ENCODE assay signal across 16 mouse cellular contexts in genomic region chr11:20280982-20281381, GRCm38 (mm10). TPM values are rescaled to one million over a fixed set of nuclear protein-coding genes. Genes with fewer than 3 reads are reported as not detected.
DNase-seq lines count a peak whose midpoint lies in the region; ATAC-seq and TF ChIP-seq lines count a peak whose summit lies in the region.
"Had no signal": no experiment of that assay in that cellular context is flagged by ENCODE, and none has a peak within 500 bp of the region (broad histone marks: within the 10 kb centered on the region; RNA-seq: fewer than 3 reads in every experiment).

No protein-coding gene starts in this region.

- no peak overlapping the region for H3K9ac ChIP-seq in kidney, embryonic 14.5 days (ENCODE audit: low read depth, low read length)
- no peak overlapping the region for H3K9ac ChIP-seq in forebrain, embryonic 12.5 days
- H3K9ac ChIP-seq: heart, embryonic 13.5 days; midbrain, embryonic 12.5 days had no signal

- no peak for TF ChIP-seq CTCF in kidney, adult 2 months (conservative IDR thresholded peaks at IDR 0.05; ENCODE audit: insufficient read depth, insufficient read length, low read depth, low read length)

- DNase-seq in kidney, adult 2 months = peak; percentile 15
- peak; percentile 39 for DNase-seq in MEL-GATA-1-ER (ENCODE audit: extremely low read depth, low read depth)
- peak; percentile 20 for DNase-seq in adrenal gland, postnatal 25 days
- peak; percentile 45 for DNase-seq in lung, postnatal 10 days
- DNase-seq in cerebellum, postnatal 4 days (ENCODE audit: low spot score in 2 of 2) = no peak
- no peak for DNase-seq in neural tube, embryonic 10.5 days (ENCODE audit: extremely low spot score, low spot score)
- DNase-seq: gastrocnemius, postnatal 14 days; liver had no signal

- 68% methylated on average over 5 of the region's 5 CpGs for WGBS in kidney, adult 2 months
- 68% methylated on average over 5 of the region's 5 CpGs for WGBS in kidney, embryonic 14.5 days
- WGBS in forebrain, embryonic 12.5 days = 86% methylated on average over 5 of the region's 5 CpGs

- no peak overlapping the region for H3K4me2 ChIP-seq in kidney, embryonic 14.5 days (replicated peaks; ENCODE audit: low read depth, low read length)
- H3K4me2 ChIP-seq in forebrain, embryonic 12.5 days = no peak overlapping the region
- H3K4me2 ChIP-seq: heart, embryonic 13.5 days; midbrain, embryonic 12.5 days had no signal

- ATAC-seq in kidney, embryonic 14.5 days (ENCODE audit: low FRiP score, low TSS enrichment) = no peak
- no peak for ATAC-seq in forebrain, embryonic 12.5 days (ENCODE audit: low FRiP score)
- ATAC-seq: inflammation-experienced regulatory T-cells, adult 6 months had no signal

- H3K36me3 ChIP-seq in kidney, adult 2 months (ENCODE audit: control insufficient read depth, insufficient read depth, low read length) = no peaks in the 10 kb centered on the region
- no peaks in the 10 kb centered on the region for H3K36me3 ChIP-seq in kidney, embryonic 14.5 days (ENCODE audit: control insufficient read depth, insufficient read depth, low read length)
- H3K36me3 ChIP-seq in forebrain, embryonic 12.5 days (replicated peaks) = no peaks in the 10 kb centered on the region
- H3K36me3 ChIP-seq: G1E; heart, embryonic 13.5 days; midbrain, embryonic 12.5 days had no signal

- no peaks in the 10 kb centered on the region for H3K9me3 ChIP-seq in kidney, embryonic 14.5 days (ENCODE audit: control insufficient read depth, low read length)
- no peaks in the 10 kb centered on the region for H3K9me3 ChIP-seq in forebrain, embryonic 12.5 days
- H3K9me3 ChIP-seq: G1E; heart, embryonic 13.5 days; midbrain, embryonic 12.5 days had no signal

- H3K4me3 ChIP-seq in kidney, adult 2 months (ENCODE audit: insufficient read depth, low read depth, low read length) = no peak overlapping the region
- no peak overlapping the region for H3K4me3 ChIP-seq in kidney, embryonic 14.5 days (ENCODE audit: low read length)
- H3K4me3 ChIP-seq in forebrain, embryonic 12.5 days (replicated peaks) = no peak overlapping the region
- H3K4me3 ChIP-seq: heart, embryonic 13.5 days; layer of hippocampus, adult 2 months; left cerebral cortex, adult 2 months; midbrain, embryonic 12.5 days had no signal

- no peaks in the 10 kb centered on the region for H3K27me3 ChIP-seq in kidney, adult 2 months (replicated peaks; ENCODE audit: control insufficient read depth, insufficient read depth, low read length)
- no peaks in the 10 kb centered on the region for H3K27me3 ChIP-seq in kidney, embryonic 14.5 days (ENCODE audit: control insufficient read depth, insufficient read depth, low read length)
- no peaks in the 10 kb centered on the region for H3K27me3 ChIP-seq in forebrain, embryonic 12.5 days
- H3K27me3 ChIP-seq: midbrain, embryonic 12.5 days had no signal

- H3K4me1 ChIP-seq in kidney, adult 2 months (ENCODE audit: control insufficient read depth, insufficient read depth, low read length) = no peaks in the 10 kb centered on the region
- no peaks in the 10 kb centered on the region for H3K4me1 ChIP-seq in kidney, embryonic 14.5 days (ENCODE audit: control insufficient read depth, insufficient read depth, low read length)
- H3K4me1 ChIP-seq in forebrain, embryonic 12.5 days = no peaks in the 10 kb centered on the region
- H3K4me1 ChIP-seq: midbrain, embryonic 12.5 days had no signal

- no peak for TF ChIP-seq POLR2A in kidney, adult 2 months (IDR thresholded peaks at IDR 0.05; ENCODE audit: low read depth, low read length)

- H3K27ac ChIP-seq in kidney, adult 2 months (ENCODE audit: insufficient read depth, low read depth, low read length) = no peak overlapping the region
- no peak overlapping the region for H3K27ac ChIP-seq in kidney, embryonic 14.5 days (ENCODE audit: low read depth, low read length)
- no peak overlapping the region for H3K27ac ChIP-seq in forebrain, embryonic 12.5 days
- H3K27ac ChIP-seq: heart, embryonic 13.5 days; layer of hippocampus, adult 2 months; left cerebral cortex, adult 2 months; midbrain, embryonic 12.5 days had no signal

RNA-seq across cellular contexts. Expression of gene Cep68, which starts 31.8 kb away (rescaled TPM):
- 15.4 and 17.4 TPM in 2 replicates for polyA plus RNA-seq in kidney, adult 2 months (2012; rRNA removed)
- polyA plus RNA-seq in kidney, embryonic 14.5 days (2014; fragmentation: Nextera tagmentation; extraction: Ambion mirVana) = 17.1 and 40.8 TPM in 2 replicates
- total RNA-seq in adrenal gland, postnatal 25 days (2021) = 27.8 and 33.2 TPM in 2 replicates
- polyA plus RNA-seq in forebrain, embryonic 12.5 days (2016; fragmentation: Nextera tagmentation; extraction: Ambion mirVana) = 36.3 and 41.2 TPM in 2 replicates

RNA-seq across cellular contexts. Expression of gene Slc1a4, which starts 51.5 kb away (rescaled TPM):
- 5.2 and 7.7 TPM in 2 replicates for polyA plus RNA-seq in kidney, adult 2 months (2012; rRNA removed)
- 5.2 and 10.9 TPM in 2 replicates for polyA plus RNA-seq in kidney, embryonic 14.5 days (2014; fragmentation: Nextera tagmentation; extraction: Ambion mirVana)
- total RNA-seq in adrenal gland, postnatal 25 days (2021) = 6.4 and 10.0 TPM in 2 replicates
- polyA plus RNA-seq in forebrain, embryonic 12.5 days (2016; fragmentation: Nextera tagmentation; extraction: Ambion mirVana) = 24.7 and 29.1 TPM in 2 replicates

Comparison
In these comparisons a context has a peak if more than half of its experiments do, and no peak if none do; other contexts are left out.
1. DNase-seq: peak in kidney, adult 2 months (single experiment), MEL-GATA-1-ER (single experiment), adrenal gland, postnatal 25 days (single experiment) and lung, postnatal 10 days (single experiment); none in cerebellum, postnatal 4 days (0 of 2) and neural tube, embryonic 10.5 days (single experiment).